Mouse (Mus musculus) MEL (cell line): ENCODE data around the gene Prkx. TPM values are rescaled to one million over a fixed set of nuclear protein-coding genes. Genes with fewer than 3 reads are reported as not detected.

Source experiments
- DNase-seq: peaks from one replicate; pipeline ENCODE4 v3.0.0; 2011; ENCODE audit warnings: low read depth, low spot score
- H3K27ac ChIP-seq: 2 replicates; pipeline ENCODE4 v1.5.1; 2012; ENCODE audit warnings: low read depth, mild to moderate bottlenecking, control low read depth, low read length, moderate library complexity; ENCODE audit not compliant: control insufficient read depth
- H3K27me3 ChIP-seq, 2 experiments: fragments of 150-350 bp in 1 of 2; sonication (generic) in 1 of 2; 2 replicates each; pipeline ENCODE4 v1.6.1; 2012; ENCODE audit warnings: low read length in 2 of 2, mild to moderate bottlenecking in 2 of 2, improper control_type of control experiment in 1 of 2, moderate library complexity in 1 of 2; ENCODE audit not compliant: insufficient read depth in 2 of 2, control insufficient read depth in 1 of 2
- H3K36me3 ChIP-seq, 2 experiments: 2 replicates each; pipeline ENCODE4 v1.6.1; 2012 to 2014; ENCODE audit warnings: low read length in 2 of 2, improper control_type of control experiment in 1 of 2, inconsistent platforms in 1 of 2, mild to moderate bottlenecking in 1 of 2; ENCODE audit not compliant: insufficient read depth in 2 of 2, control insufficient read depth in 1 of 2
- H3K4me1 ChIP-seq, 2 experiments: fragments of 150-350 bp in 1 of 2; sonication (generic) in 1 of 2; 2 replicates each; pipeline ENCODE4 v1.6.1; 2012; ENCODE audit warnings: low read length in 2 of 2, improper control_type of control experiment in 1 of 2, mild to moderate bottlenecking in 1 of 2; ENCODE audit not compliant: insufficient read depth in 2 of 2, control insufficient read depth in 1 of 2
- H3K4me3 ChIP-seq, 2 experiments: fragments of 150-350 bp in 1 of 2; sonication (generic) in 1 of 2; 2 replicates each; pipeline ENCODE4 v1.5.1; 2012; ENCODE audit warnings: low read depth in 2 of 2, low read length in 2 of 2, mild to moderate bottlenecking in 2 of 2, moderate library complexity in 2 of 2, control low read depth in 1 of 2, improper control_type of control experiment in 1 of 2; ENCODE audit not compliant: control insufficient read depth in 1 of 2, insufficient read depth in 1 of 2
- H3K79me2 ChIP-seq: 2 replicates; pipeline ENCODE4 v1.6.1; 2012; ENCODE audit warnings: mild to moderate bottlenecking, low read length, moderate library complexity; ENCODE audit not compliant: control insufficient read depth, poor library complexity, insufficient read depth
- H3K9ac ChIP-seq: 2 replicates; pipeline ENCODE4 v1.6.1; 2012; ENCODE audit warnings: low read depth, mild to moderate bottlenecking, control low read depth, low read length, moderate library complexity; ENCODE audit not compliant: control insufficient read depth, poor library complexity, severe bottlenecking
- H3K9me3 ChIP-seq: fragments of 150-350 bp; sonication (generic); replicated peaks from 2 replicates; pipeline ENCODE4 v1.6.1; 2012; ENCODE audit warnings: mild to moderate bottlenecking, low read length, improper control_type of control experiment, moderate library complexity; ENCODE audit not compliant: insufficient read depth
- CHD1 ChIP-seq: IDR thresholded peaks from 2 replicates; pipeline ENCODE4 v1.6.1; 2012; ENCODE audit warnings: low read depth, mild to moderate bottlenecking, inconsistent platforms, low read length, improper control_type of control experiment
- CTCF ChIP-seq, 3 experiments: IDR thresholded peaks in 2 of 3; conservative IDR thresholded peaks in 1 of 3; 2 replicates each; pipeline ENCODE4 v1.5.1; 2011 to 2012; ENCODE audit warnings: low read length in 3 of 3, low read depth in 2 of 3, mild to moderate bottlenecking in 2 of 3, improper control_type of control experiment in 1 of 3, inconsistent platforms in 1 of 3, mixed read lengths in 1 of 3, moderate library complexity in 1 of 3; ENCODE audit not compliant: control insufficient read depth in 1 of 3, insufficient read depth in 1 of 3, poor library complexity in 1 of 3, severe bottlenecking in 1 of 3
- E2F4 ChIP-seq: IDR thresholded peaks from 2 replicates; pipeline ENCODE4 v1.6.1; 2011; ENCODE audit warnings: low read depth, low read length, improper control_type of control experiment, borderline replicate concordance
- ELF1 ChIP-seq: IDR thresholded peaks from 2 replicates; pipeline ENCODE4 v1.6.1; 2014; ENCODE audit warnings: low read depth, mild to moderate bottlenecking, inconsistent platforms, low read length, improper control_type of control experiment, moderate library complexity
- EP300 ChIP-seq, 2 experiments: IDR thresholded peaks; 2 replicates each; pipeline ENCODE4 v1.6.1; 2011; ENCODE audit warnings: improper control_type of control experiment in 2 of 2, low read length in 2 of 2, low read depth in 1 of 2, mild to moderate bottlenecking in 1 of 2
- ETS1 ChIP-seq: IDR thresholded peaks from 2 replicates; pipeline ENCODE4 v1.6.1; 2012; ENCODE audit warnings: low read depth, mild to moderate bottlenecking, inconsistent platforms, low read length, improper control_type of control experiment, moderate library complexity
- GABPA ChIP-seq: IDR thresholded peaks from 2 replicates; pipeline ENCODE4 v1.6.1; 2012; ENCODE audit warnings: low read depth, mild to moderate bottlenecking, inconsistent platforms, low read length, improper control_type of control experiment, moderate library complexity
- GATA1 ChIP-seq: IDR thresholded peaks from 2 replicates; pipeline ENCODE4 v1.6.1; 2011; ENCODE audit warnings: low read depth, low read length, improper control_type of control experiment
- JUND ChIP-seq: IDR thresholded peaks from 2 replicates; pipeline ENCODE4 v1.6.1; 2011; ENCODE audit warnings: low read depth, mild to moderate bottlenecking, improper control_type of control experiment, low read length
- KAT2A ChIP-seq: conservative IDR thresholded peaks from 2 replicates; pipeline ENCODE4 v1.6.1; 2012; ENCODE audit warnings: low read depth, low read length, improper control_type of control experiment, inconsistent platforms
- MAX ChIP-seq: IDR thresholded peaks from 2 replicates; pipeline ENCODE4 v1.6.1; 2011; ENCODE audit warnings: low read length, improper control_type of control experiment
- MAZ ChIP-seq: IDR thresholded peaks from 2 replicates; pipeline ENCODE4 v1.6.1; 2012; ENCODE audit warnings: low read depth, mild to moderate bottlenecking, inconsistent platforms, low read length, improper control_type of control experiment
- MEF2A ChIP-seq: IDR thresholded peaks from 2 replicates; pipeline ENCODE4 v1.6.1; 2014; ENCODE audit warnings: low read depth, mild to moderate bottlenecking, inconsistent platforms, low read length, improper control_type of control experiment; ENCODE audit not compliant: poor library complexity, insufficient replicate concordance, severe bottlenecking; ENCODE audit errors: extremely low read depth
- MXI1 ChIP-seq: IDR thresholded peaks from 2 replicates; pipeline ENCODE4 v1.6.1; 2011; ENCODE audit warnings: mild to moderate bottlenecking, low read depth, low read length, improper control_type of control experiment
- MYB ChIP-seq: IDR thresholded peaks from 2 replicates; pipeline ENCODE4 v1.6.1; 2011; ENCODE audit warnings: mild to moderate bottlenecking, low read depth, low read length, improper control_type of control experiment
- MYC ChIP-seq: IDR thresholded peaks from 2 replicates; pipeline ENCODE4 v1.6.1; 2011; ENCODE audit warnings: low read depth, mild to moderate bottlenecking, low read length, improper control_type of control experiment, moderate library complexity
- POLR2A ChIP-seq, 2 experiments: IDR thresholded peaks; 2 replicates each; pipeline ENCODE4 v1.6.1; 2011 to 2012; ENCODE audit warnings: low read length in 2 of 2, mild to moderate bottlenecking in 2 of 2, control low read depth in 1 of 2, improper control_type of control experiment in 1 of 2, low read depth in 1 of 2, moderate library complexity in 1 of 2; ENCODE audit not compliant: control insufficient read depth in 1 of 2, insufficient read depth in 1 of 2, poor library complexity in 1 of 2
- POLR2AphosphoS2 ChIP-seq: IDR thresholded peaks from 2 replicates; pipeline ENCODE4 v1.6.1; 2011; ENCODE audit warnings: low read length, improper control_type of control experiment
- POLR2AphosphoS5 ChIP-seq: IDR thresholded peaks from 2 replicates; pipeline ENCODE4 v1.6.1; 2012; ENCODE audit warnings: low read depth, borderline replicate concordance, mild to moderate bottlenecking, inconsistent platforms, low read length, moderate library complexity, mixed read lengths
- RAD21 ChIP-seq: IDR thresholded peaks from 2 replicates; pipeline ENCODE4 v1.6.1; 2011; ENCODE audit warnings: mild to moderate bottlenecking, low read depth, low read length, improper control_type of control experiment
- RCOR1 ChIP-seq: IDR thresholded peaks from 2 replicates; pipeline ENCODE4 v1.6.1; 2012; ENCODE audit warnings: low read depth, mild to moderate bottlenecking, inconsistent platforms, low read length, improper control_type of control experiment
- SIN3A ChIP-seq: IDR thresholded peaks from 2 replicates; pipeline ENCODE4 v1.6.1; 2012; ENCODE audit warnings: low read length, improper control_type of control experiment, inconsistent platforms
- SMC3 ChIP-seq: IDR thresholded peaks from 2 replicates; pipeline ENCODE4 v1.6.1; 2011; ENCODE audit warnings: low read depth, low read length, improper control_type of control experiment
- TAL1 ChIP-seq: IDR thresholded peaks from 2 replicates; pipeline ENCODE4 v1.6.1; 2012; ENCODE audit warnings: mild to moderate bottlenecking, inconsistent platforms, low read length, moderate library complexity, mixed read lengths
- TBP ChIP-seq: IDR thresholded peaks from 2 replicates; pipeline ENCODE4 v1.8.0; 2011; ENCODE audit warnings: low read depth, low read length, improper control_type of control experiment
- USF2 ChIP-seq, 2 experiments: IDR thresholded peaks; 2 replicates each; pipeline ENCODE4 v1.6.1; 2011 to 2012; ENCODE audit warnings: improper control_type of control experiment in 2 of 2, low read length in 2 of 2, borderline replicate concordance in 1 of 2, inconsistent platforms in 1 of 2, low read depth in 1 of 2, mild to moderate bottlenecking in 1 of 2; ENCODE audit not compliant: insufficient read depth in 1 of 2
- ZC3H11A ChIP-seq: IDR thresholded peaks from 2 replicates; pipeline ENCODE4 v1.6.1; 2012; ENCODE audit warnings: low read depth, mild to moderate bottlenecking, inconsistent platforms, low read length, improper control_type of control experiment
- ZKSCAN1 ChIP-seq: IDR thresholded peaks from 2 replicates; pipeline ENCODE4 v1.6.1; 2012; ENCODE audit warnings: low read depth, mild to moderate bottlenecking, inconsistent platforms, low read length, improper control_type of control experiment, moderate library complexity
- ZMIZ1 ChIP-seq: IDR thresholded peaks from 2 replicates; pipeline ENCODE4 v1.6.1; 2012; ENCODE audit warnings: low read depth, mild to moderate bottlenecking, inconsistent platforms, low read length, improper control_type of control experiment, moderate library complexity
- polyA plus RNA-seq, 2 experiments: library from polyadenylated mRNA; stranded (reverse) in 1 of 2; unstranded in 1 of 2; fragments of >175 nt in 1 of 2; fragments of >200 nt in 1 of 2; gene quantifications; 2 replicates each; pipeline versions ENCODE4 v1.2.1 to v1.2.4; 2012; ENCODE audit warnings: low replicate concordance in 2 of 2, low read depth in 1 of 2; ENCODE audit not compliant: insufficient read length in 2 of 2, insufficient read depth in 1 of 2, missing spikeins in 1 of 2
- total RNA-seq: library from RNA; depleted of rRNA; stranded (reverse); fragments of 300-350 nt; gene quantifications from 2 replicates; pipeline ENCODE4 v1.2.3, GENCODE M21; 2012

The Prkx gene
- total and polyA plus RNA-seq, 3 experiments = 4.3 to 6.7 TPM; not detected in 1

DNA sequence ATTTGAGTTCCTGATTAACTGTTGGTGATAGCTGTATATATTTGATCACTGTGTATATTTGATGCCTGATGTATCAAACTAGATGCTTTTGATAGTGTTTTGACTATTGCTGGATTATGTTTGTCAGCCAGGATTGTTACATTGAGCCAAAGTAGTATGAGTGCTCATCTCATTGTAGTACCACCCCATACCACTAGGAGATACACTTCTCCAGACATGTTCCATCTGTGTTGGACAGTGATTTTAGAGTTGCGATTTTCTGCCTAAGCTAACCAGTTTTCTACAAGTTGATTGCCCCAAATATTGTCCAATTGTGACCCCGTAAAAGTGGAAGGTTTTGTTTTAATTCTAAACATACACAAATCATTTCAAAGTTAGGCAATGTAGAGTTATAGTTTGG, 51.8 kb downstream of the Prkx start:
- Histone ChIP-seq H3K27me3 (no peaks in the 10 kb centered on the region), H3K9me3 (no peaks in the 10 kb centered on the region), H3K4me3 (no peak overlapping the region), H3K27ac (no peak overlapping the region), H3K4me1 (no peaks in the 10 kb centered on the region), H3K9ac (no peak overlapping the region), H3K79me2 (no peaks in the 10 kb centered on the region), H3K36me3 (no peaks in the 10 kb centered on the region)
- peak; percentile 39 for DNase-seq
- TF ChIP-seq MAZ = no peak
- TF ChIP-seq CTCF (IDR thresholded peaks at IDR 0.05 in 2 of 3, conservative IDR thresholded peaks at IDR 0.05 in 1 of 3; ENCODE audit: control insufficient read depth in 1 of 3, insufficient read depth in 1 of 3, low read depth in 2 of 3, low read length in 3 of 3, poor library complexity in 1 of 3, severe bottlenecking in 1 of 3) = peak in 2 of 3 experiments; percentile 50 to 55; a peak in 4 of 6 replicates
- no peak for TF ChIP-seq SIN3A
- no peak for TF ChIP-seq ELF1
- 0 out of 2 replicates have a peak, but pooled peaks have one; percentile 13 for TF ChIP-seq ZC3H11A
- TF ChIP-seq SMC3 = peak; percentile 54
- peak; percentile 40 for TF ChIP-seq RAD21
- TF ChIP-seq MEF2A = no peak
- TF ChIP-seq POLR2AphosphoS5 = no peak
- no peak for TF ChIP-seq ZKSCAN1

DNA sequence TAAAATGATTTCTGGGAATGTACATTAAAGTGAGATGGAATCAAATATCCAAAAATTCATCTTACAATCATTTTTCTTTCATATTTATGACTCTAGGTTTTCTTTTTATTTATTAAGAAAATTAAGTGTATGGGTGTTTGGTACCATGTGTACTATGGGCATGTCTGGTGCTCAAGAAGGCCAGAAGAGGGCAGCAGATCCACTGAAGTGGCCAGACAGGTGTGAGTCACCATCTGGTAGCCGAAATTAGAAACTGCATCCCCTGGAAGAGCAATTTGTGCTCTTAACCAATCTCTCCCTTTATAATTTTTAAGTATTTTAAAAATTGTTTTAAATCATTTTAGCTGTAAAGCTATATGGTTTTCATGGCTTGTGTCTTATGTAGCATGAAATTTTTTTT, 54.7 kb downstream of the Prkx start:
- no peak overlapping the region for H3K27ac ChIP-seq
- H3K9ac ChIP-seq = no peak overlapping the region
- H3K4me3 ChIP-seq = no peak overlapping the region
- TF ChIP-seq MAX (no peak), MEF2A (no peak), SMC3 (peak; percentile 49), GATA1 (no peak), MYB (no peak), USF2 (IDR thresholded peaks at IDR 0.05; ENCODE audit: borderline replicate concordance in 1 of 2, insufficient read depth in 1 of 2, low read depth in 1 of 2, low read length in 2 of 2) (no peak), MXI1 (no peak), MYC (no peak), RCOR1 (no peak), POLR2A (IDR thresholded peaks at IDR 0.05; ENCODE audit: control insufficient read depth in 1 of 2, insufficient read depth in 1 of 2, low read depth in 1 of 2, low read length in 2 of 2, poor library complexity in 1 of 2) (no peak), CTCF (IDR thresholded peaks at IDR 0.05 in 2 of 3, conservative IDR thresholded peaks at IDR 0.05 in 1 of 3; ENCODE audit: control insufficient read depth in 1 of 3, insufficient read depth in 1 of 3, low read depth in 2 of 3, low read length in 3 of 3, poor library complexity in 1 of 3, severe bottlenecking in 1 of 3) (peak; percentile 10 to 59 (median 57); a peak in 4 of 6 replicates), EP300 (IDR thresholded peaks at IDR 0.05; ENCODE audit: low read depth in 1 of 2, low read length in 2 of 2) (no peak), POLR2AphosphoS2 (no peak), ETS1 (no peak), TBP (no peak), RAD21 (peak; percentile 47), E2F4 (no peak), ELF1 (no peak), MAZ (no peak), KAT2A (no peak), GABPA (no peak), ZMIZ1 (no peak), SIN3A (no peak), JUND (no peak), ZC3H11A (peak; percentile 18; the same call in 1 of the 2 replicates), CHD1 (no peak), TAL1 (no peak)
- H3K79me2 ChIP-seq = no peaks in the 10 kb centered on the region
- H3K36me3 ChIP-seq = no peaks in the 10 kb centered on the region
- peak; percentile 55 for DNase-seq
- H3K27me3 ChIP-seq = no peaks in the 10 kb centered on the region
- no peaks in the 10 kb centered on the region for H3K9me3 ChIP-seq
- no peaks in the 10 kb centered on the region for H3K4me1 ChIP-seq
